In genomic region chr10:41576328-41576833, GRCm38 (mm10) we compare ENCODE assay signal across 9 mouse cellular contexts.
"Had no signal": no experiment of that assay in that cellular context is flagged by ENCODE, and none has a peak within 500 bp of the region (broad histone marks: within the 10 kb centered on the region; RNA-seq: fewer than 3 reads in every experiment).

No protein-coding gene starts in this region.

- H3K4me2 ChIP-seq: liver, embryonic 13.5 days; midbrain, embryonic 13.5 days had no signal

- H3K9ac ChIP-seq: liver, embryonic 13.5 days; midbrain, embryonic 13.5 days had no signal

- H3K4me1 ChIP-seq: midbrain, embryonic 13.5 days had no signal

- ATAC-seq: intestine, embryonic 16.5 days; midbrain, embryonic 13.5 days; midbrain, embryonic 16.5 days had no signal

- H3K27ac ChIP-seq: liver, embryonic 13.5 days; macrophage; midbrain, embryonic 13.5 days had no signal

- H3K36me3 ChIP-seq: liver, embryonic 13.5 days; midbrain, embryonic 13.5 days had no signal

- H3K9me3 ChIP-seq: liver, embryonic 13.5 days; midbrain, embryonic 13.5 days had no signal

- H3K4me3 ChIP-seq: liver, embryonic 13.5 days; midbrain, embryonic 13.5 days had no signal

- H3K27me3 ChIP-seq: liver, embryonic 13.5 days; midbrain, embryonic 13.5 days had no signal

- DNase-seq: kidney, adult 18-20 months; kidney, postnatal 4 days; liver, embryonic 13.5 days; lung, adult 2 months; lung, postnatal 14 days had no signal
